Mouse (Mus musculus): ENCODE measurements at regions not wholly inside any gene's neighbourhood (a gene's known extent, or its start where the extent isn't known, plus 50 kb on each side); places are given as distances from the start of the nearest gene placed in this dataset.
"Not testable (repeated sequence)": the region's sequence is repeated elsewhere in the genome, so short reads cannot be mapped to it uniquely, and the experiment has no call there.

DNA sequence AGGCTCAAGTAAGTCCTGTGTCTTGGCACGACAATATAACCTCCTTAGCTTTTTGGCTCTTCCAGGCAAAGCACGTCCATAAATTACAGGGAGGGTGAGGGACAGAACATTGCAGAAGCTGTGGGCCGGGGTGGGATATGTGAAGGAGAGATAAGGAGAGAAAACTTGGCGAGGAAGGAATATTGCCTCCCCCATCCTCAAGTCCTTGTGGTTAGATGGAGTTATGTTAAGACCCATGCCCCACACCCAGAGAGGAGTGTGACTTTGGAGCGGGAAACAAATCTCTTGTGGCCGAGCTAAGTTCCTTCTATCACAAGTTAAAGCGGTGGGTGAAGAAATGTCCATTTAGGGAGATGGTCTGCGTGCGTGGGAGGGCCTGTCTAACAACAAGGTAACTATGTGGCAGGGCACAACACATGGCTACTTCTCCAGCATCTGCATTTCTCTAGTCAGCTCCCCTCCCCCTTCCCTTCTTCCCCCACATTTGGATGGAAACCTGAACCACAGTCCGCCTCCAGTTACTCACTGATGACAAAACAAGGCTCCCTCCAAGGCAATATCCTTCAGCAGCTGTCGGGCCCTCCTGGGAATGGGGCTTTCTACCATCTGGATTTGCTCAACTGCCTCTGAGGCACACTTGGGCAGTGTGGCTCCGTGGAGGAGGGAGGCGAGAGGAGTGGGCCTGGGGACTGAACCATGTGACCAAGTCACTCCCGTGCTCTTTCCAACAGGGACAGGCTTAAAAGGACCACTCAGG, 56.7 kb upstream of the Slc44a3 start:
- Histone ChIP-seq H3K4me3 (replicated peaks; ENCODE audit: extremely low read depth, low read depth, low read length) (no peak overlapping the region), H3K4me1 (ENCODE audit: control insufficient read depth, insufficient read depth, low read length) (no peaks in the 10 kb centered on the region; the same call in none of the 2 replicates)
- 58% methylated on average over 14 of the region's 14 CpGs for WGBS
- TF ChIP-seq CTCF (IDR thresholded peaks at IDR 0.05; ENCODE audit: insufficient read depth, low read length) (no peak), POLR2A (IDR thresholded peaks at IDR 0.05; ENCODE audit: borderline replicate concordance, extremely low read depth, low read depth, low read length) (no peak)
- DNase-seq, result no peak

DNA sequence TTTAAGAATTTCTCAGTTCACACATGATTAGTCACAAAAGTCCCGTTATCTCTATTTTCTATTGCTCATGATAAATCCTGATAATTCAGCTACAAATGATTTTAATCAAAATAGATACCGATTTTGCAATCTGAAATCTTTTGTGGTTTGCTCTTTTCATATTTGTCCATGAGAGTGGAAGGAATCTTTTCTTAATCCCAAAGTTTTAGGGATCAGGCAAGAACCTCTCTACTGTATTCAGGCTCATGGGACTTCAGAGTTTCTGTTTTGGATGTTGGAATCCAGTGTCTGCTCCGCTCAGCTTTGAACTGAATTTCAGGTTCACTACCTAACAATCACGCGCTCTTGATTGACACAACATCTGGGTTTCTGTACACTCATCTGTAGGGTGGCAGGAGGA, 53.1 kb upstream of the Slc44a3 start:
- TF ChIP-seq POLR2A (IDR thresholded peaks at IDR 0.05; ENCODE audit: borderline replicate concordance, extremely low read depth, low read depth, low read length) (no peak), CTCF (IDR thresholded peaks at IDR 0.05; ENCODE audit: insufficient read depth, low read length) (no peak)
- DNase-seq, result no peak
- no peak overlapping the region for H3K4me3 ChIP-seq (replicated peaks; ENCODE audit: extremely low read depth, low read depth, low read length)
- no peaks in the 10 kb centered on the region; the same call in 1 of the 2 replicates for H3K4me1 ChIP-seq (ENCODE audit: control insufficient read depth, insufficient read depth, low read length)
- WGBS, result 89% methylated on average over 5 of the region's 5 CpGs

DNA sequence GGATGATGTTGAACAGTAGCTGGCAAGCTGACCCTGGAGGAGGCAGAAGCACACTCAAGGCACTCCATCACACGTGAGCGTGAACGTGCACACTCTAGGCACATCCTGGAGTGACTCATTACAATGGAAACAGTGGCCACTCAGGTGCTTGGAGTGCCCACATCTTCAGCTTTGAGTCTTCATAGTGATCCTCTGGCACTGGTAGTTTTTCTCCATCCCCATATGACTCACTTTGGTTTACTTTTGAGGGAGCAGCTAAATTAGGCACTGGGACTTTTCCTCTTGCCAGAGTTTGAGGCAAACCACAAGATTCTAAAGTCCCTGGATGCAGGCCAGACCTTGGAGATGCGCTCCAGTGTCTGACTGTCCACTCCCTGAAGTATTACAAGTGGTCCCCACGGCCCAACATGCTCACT, 52.5 kb upstream of the Slc44a3 start:
- no peak overlapping the region for H3K4me3 ChIP-seq (replicated peaks; ENCODE audit: extremely low read depth, low read depth, low read length)
- TF ChIP-seq POLR2A (IDR thresholded peaks at IDR 0.05; ENCODE audit: borderline replicate concordance, extremely low read depth, low read depth, low read length) (no peak), CTCF (IDR thresholded peaks at IDR 0.05; ENCODE audit: insufficient read depth, low read length) (no peak)
- no peaks in the 10 kb centered on the region; the same call in 1 of the 2 replicates for H3K4me1 ChIP-seq (ENCODE audit: control insufficient read depth, insufficient read depth, low read length)
- WGBS, result 47% methylated on average over 5 of the region's 5 CpGs
- DNase-seq, result no peak

DNA sequence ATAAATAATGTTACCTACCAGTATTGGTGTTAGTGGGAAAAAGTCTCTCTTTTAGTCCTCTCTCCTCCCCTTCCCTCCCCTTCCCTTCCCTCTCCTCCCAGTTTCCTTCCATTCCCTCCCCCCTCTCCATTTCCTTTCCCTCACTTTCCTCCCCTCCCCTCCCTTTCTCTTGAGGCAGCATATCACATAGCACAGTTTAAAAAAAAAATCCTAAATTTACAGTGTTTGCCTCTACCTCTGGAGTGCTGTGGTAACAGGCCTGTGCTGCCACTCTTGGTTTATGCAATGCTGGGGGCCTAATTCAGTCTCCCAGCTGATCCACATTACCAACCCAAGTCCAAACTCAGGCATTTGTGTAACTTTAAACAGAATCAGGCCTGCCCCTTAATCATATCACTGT, 52.1 kb upstream of the Slc44a3 start:
- DNase-seq, result no peak
- Histone ChIP-seq H3K4me1 (ENCODE audit: control insufficient read depth, insufficient read depth, low read length) (no peaks in the 10 kb centered on the region; the same call in 1 of the 2 replicates), H3K4me3 (replicated peaks; ENCODE audit: extremely low read depth, low read depth, low read length) (no peak overlapping the region)
- TF ChIP-seq POLR2A (IDR thresholded peaks at IDR 0.05; ENCODE audit: borderline replicate concordance, extremely low read depth, low read depth, low read length) (no peak), CTCF (IDR thresholded peaks at IDR 0.05; ENCODE audit: insufficient read depth, low read length) (no peak)

- not testable (repeated sequence) for H3K4me3 ChIP-seq (replicated peaks; ENCODE audit: extremely low read depth, low read depth, low read length); DNase-seq; H3K4me1 ChIP-seq (ENCODE audit: control insufficient read depth, insufficient read depth, low read length)
- WGBS, result 85% methylated on average over 4 of the region's 4 CpGs
Measured at GRCm38 (mm10) chr3:121582711-121583110, 50.5 kb upstream of the Slc44a3 start.
